Mouse (Mus musculus) megakaryocyte, embryonic 14.5 days (primary cell): ENCODE results near the gene Abca2. TPM values are rescaled to one million over a fixed set of nuclear protein-coding genes. Genes with fewer than 3 reads are reported as not detected.
A peak's percentile ranks its signal among the peaks of the same experiment; 100 is the strongest.

Experiments used
- H3K27me3 ChIP-seq: replicated peaks from 2 replicates; pipeline ENCODE3; 2012; ENCODE audit warnings: inconsistent platforms
- H3K36me3 ChIP-seq: replicated peaks from 2 replicates; pipeline ENCODE3; 2012; ENCODE audit warnings: low read length, inconsistent platforms, mixed read lengths
- H3K4me1 ChIP-seq: 2 replicates; pipeline ENCODE4 v1.6.1; 2012; ENCODE audit warnings: inconsistent platforms
- H3K4me3 ChIP-seq: replicated peaks from 2 replicates; pipeline ENCODE3; 2012; ENCODE audit warnings: moderate library complexity, mild to moderate bottlenecking, inconsistent platforms
- H3K9me3 ChIP-seq: 2 replicates; pipeline ENCODE4 v1.6.1; 2012; ENCODE audit warnings: inconsistent platforms
- FLI1 ChIP-seq: IDR thresholded peaks from 2 replicates; pipeline ENCODE4 v1.6.1; 2012; ENCODE audit warnings: low read length, inconsistent platforms, mixed read lengths
- GATA1 ChIP-seq: IDR thresholded peaks from 3 replicates; pipeline ENCODE4 v1.6.1; 2012; ENCODE audit warnings: mixed read lengths, low read length, inconsistent platforms, borderline replicate concordance
- polyA plus RNA-seq: library from polyadenylated mRNA; stranded (reverse); fragments of >175 nt; gene quantifications from 2 replicates; pipeline ENCODE4 v1.2.3, GENCODE M21; 2012; ENCODE audit warnings: low replicate concordance; ENCODE audit not compliant: insufficient read depth

Abca2 gene
- polyA plus RNA-seq, 1 experiment = 13.1 TPM

DNA sequence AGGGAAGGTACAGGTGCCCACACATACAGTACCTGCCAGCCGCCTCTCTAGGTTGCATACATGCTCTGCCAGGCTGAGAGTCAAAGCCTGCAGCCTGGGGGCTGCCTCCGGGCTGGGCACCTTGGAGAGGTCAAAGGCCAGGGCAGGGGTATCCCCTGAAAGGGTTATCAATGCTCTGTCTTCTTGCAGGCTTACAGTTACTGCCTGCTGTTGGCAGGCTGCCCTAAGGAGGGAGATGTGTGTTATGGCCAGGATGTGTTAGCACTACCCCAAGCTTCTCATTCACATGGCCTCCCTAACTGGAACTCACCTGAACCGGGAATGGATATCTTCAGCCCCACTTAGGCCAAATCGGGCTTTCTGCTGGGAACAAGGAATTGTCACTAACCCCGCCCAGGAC is 31.6 kb downstream of the Abca2 start:
- H3K4me1 ChIP-seq = peaks cover 64% of the 10 kb centered on the region
- TF ChIP-seq GATA1 (no peak), FLI1 (no peak)

DNA sequence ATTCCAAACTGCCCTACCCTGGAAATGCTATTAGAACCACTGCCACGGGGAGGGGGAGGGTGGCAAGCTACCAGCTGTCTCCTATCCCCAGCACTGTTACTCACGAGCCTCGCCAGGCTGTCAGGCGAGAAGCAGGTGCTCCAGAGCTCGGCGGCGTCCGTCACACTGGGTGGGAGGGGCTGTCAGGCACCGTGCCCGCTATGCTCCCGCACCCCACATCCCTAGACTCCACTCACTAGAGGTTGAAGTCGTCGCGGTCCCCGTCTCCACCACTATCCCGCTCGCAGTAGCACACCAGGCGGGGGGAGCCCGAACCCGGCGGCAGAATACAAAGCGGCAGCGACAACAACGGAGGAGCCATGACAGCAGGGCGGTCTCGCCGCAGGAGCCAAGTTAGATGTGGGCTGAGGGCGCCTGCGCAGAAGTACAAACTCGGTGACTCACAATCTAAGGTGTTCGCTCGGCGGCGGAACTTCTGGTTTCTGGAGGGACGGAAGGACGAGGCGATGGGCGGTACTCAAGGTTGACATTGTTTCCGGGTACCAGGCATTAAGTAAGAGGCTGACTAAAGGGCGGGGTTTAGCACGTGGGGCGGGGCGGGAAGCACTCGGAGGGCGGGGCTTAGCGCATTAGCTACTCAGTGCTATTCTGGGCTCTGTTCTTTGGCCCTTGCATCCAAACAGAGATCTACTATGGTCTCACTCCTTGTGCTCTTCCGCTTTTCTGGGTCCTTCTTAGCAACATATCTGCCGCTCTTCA is 32.2 kb downstream of the Abca2 start, which contains the start of gene Paxx:
TSS of gene Paxx (minus strand) at position 544 of the 759 bp plus-strand sequence.
- no peaks in the 10 kb centered on the region for H3K9me3 ChIP-seq
- H3K4me1 ChIP-seq = peaks cover 64% of the 10 kb centered on the region
- peaks cover 3% of the 10 kb centered on the region for H3K27me3 ChIP-seq
- H3K36me3 ChIP-seq = peaks cover 33% of the 10 kb centered on the region
- H3K4me3 ChIP-seq = peak within 1 kb of the TSS; percentile 99
- TF ChIP-seq GATA1 = no peak
- no peak for TF ChIP-seq FLI1

More for the DNA sequence above, 31.6 kb downstream of the Abca2 start:
- Histone ChIP-seq H3K27me3 (peaks cover 3% of the 10 kb centered on the region), H3K4me3 (peak overlapping the region; percentile 99), H3K9me3 (no peaks in the 10 kb centered on the region), H3K36me3 (peaks cover 33% of the 10 kb centered on the region)

DNA sequence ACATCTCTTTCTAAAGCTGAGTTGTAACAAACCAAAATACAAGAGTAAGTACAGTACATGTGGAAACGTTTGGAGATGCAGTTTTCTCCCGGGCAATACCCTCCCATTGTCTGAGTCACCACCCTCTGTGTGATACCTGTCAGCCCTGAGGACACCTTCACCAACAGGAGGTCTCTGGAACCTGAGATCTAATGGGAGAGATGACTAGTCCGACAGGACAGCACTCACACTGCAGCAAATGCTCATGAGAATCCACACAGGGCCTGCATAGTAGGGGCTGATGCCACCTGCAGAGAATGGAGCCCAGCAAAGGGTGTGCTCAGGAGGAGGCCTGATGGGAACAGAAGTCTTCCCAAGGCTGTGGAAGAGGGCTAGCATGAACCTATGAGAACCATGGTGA is 32.9 kb downstream of the Abca2 start:
- H3K4me1 ChIP-seq = peaks cover 64% of the 10 kb centered on the region
- no peak for TF ChIP-seq GATA1
- TF ChIP-seq FLI1 = no peak
- H3K36me3 ChIP-seq = peaks cover 33% of the 10 kb centered on the region
- H3K27me3 ChIP-seq = peaks cover 3% of the 10 kb centered on the region
- H3K9me3 ChIP-seq = no peaks in the 10 kb centered on the region
- H3K4me3 ChIP-seq = peak overlapping the region; percentile 99

DNA sequence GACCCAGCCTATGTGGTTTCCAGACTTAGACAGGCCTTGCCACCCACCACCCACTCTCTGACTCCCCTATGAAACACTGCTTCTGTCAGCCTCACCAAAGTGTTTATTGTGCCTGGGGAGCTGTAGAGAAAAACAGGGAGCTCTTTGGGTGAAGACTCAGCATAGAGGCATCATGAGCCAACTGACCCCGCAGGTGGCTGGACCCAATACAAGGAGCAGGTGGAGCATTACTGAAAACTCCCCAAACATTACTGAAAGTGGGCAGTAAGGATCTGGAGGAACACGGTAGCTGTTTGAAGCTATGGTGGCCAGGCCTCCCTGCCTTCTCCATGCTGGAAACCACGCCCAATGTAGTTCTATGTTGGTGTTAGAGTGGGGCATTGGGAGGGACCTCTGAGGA is 35.1 kb downstream of the Abca2 start:
- Histone ChIP-seq H3K9me3 (no peaks in the 10 kb centered on the region), H3K4me1 (peaks cover 78% of the 10 kb centered on the region), H3K27me3 (peaks cover 5% of the 10 kb centered on the region), H3K4me3 (no peak overlapping the region), H3K36me3 (peaks cover 14% of the 10 kb centered on the region)
- no peak for TF ChIP-seq GATA1
- no peak for TF ChIP-seq FLI1

DNA sequence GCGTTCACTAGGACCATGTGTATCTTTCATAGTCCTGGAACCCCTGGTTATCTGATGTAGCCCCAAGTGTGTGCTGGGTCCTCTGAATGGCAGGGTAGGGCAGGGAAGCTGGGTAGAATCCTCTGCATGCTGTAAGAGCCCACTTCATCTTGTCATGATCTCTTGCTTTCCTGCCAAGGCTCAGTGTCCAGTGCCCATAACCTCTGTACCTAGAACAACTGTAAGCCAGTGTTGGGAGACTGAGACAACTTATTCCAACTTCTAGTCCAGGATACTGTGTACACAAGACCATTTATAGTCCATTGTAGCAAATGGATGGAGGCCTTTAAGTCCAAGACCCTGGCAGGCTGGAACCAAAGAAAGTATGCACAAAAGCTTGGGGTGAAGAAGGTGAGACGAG is 36.8 kb downstream of the Abca2 start:
- Histone ChIP-seq H3K4me3 (peak overlapping the region; percentile 74), H3K9me3 (no peaks in the 10 kb centered on the region), H3K27me3 (peaks cover 21% of the 10 kb centered on the region), H3K4me1 (peaks cover 79% of the 10 kb centered on the region), H3K36me3 (no peaks in the 10 kb centered on the region)
- TF ChIP-seq GATA1 = no peak
- TF ChIP-seq FLI1 = no peak

DNA sequence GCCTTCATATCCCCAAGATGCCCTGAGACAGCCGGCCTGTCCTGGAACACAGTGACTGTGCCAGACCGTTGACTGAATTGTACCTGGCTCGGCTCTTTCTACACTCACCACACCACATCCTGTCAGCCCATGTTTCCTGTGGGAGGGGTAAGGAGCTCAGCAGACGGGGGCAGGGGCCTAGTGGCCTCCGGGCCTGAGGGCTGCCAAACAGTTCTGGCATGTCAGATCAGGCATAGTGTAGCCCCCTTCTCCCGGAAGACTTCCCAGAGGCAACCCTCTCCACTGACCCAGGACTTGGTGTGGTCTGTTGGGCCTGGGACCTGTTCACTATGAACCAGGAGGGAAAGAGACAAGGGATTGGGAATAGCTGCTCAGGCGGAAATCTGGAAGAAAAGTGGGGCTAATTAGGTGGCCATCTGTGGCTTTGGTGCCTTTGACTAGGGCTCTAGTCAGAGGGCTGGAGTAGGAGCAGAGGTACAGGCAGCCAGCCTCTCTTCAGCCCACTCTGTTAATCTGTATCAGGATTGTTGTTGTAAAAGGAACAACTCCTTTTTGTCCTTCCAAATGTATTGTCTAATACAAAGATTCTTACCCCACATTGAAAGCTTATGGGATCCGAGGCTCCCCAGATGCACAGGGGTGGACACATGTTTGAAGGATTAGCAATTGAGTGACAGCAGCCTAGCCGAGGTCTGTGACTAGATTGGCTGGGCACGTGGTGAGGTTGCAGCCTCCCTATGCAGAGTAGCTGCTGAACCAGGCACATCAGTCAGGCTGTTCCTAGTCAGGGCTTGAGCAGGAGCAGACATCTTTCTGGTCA is 37.5 kb downstream of the Abca2 start:
- peaks cover 25% of the 10 kb centered on the region for H3K27me3 ChIP-seq
- H3K4me1 ChIP-seq = peaks cover 78% of the 10 kb centered on the region
- H3K36me3 ChIP-seq = no peaks in the 10 kb centered on the region
- TF ChIP-seq FLI1 (no peak), GATA1 (no peak)
- H3K4me3 ChIP-seq = peak overlapping the region; percentile 74
- H3K9me3 ChIP-seq = no peaks in the 10 kb centered on the region

DNA sequence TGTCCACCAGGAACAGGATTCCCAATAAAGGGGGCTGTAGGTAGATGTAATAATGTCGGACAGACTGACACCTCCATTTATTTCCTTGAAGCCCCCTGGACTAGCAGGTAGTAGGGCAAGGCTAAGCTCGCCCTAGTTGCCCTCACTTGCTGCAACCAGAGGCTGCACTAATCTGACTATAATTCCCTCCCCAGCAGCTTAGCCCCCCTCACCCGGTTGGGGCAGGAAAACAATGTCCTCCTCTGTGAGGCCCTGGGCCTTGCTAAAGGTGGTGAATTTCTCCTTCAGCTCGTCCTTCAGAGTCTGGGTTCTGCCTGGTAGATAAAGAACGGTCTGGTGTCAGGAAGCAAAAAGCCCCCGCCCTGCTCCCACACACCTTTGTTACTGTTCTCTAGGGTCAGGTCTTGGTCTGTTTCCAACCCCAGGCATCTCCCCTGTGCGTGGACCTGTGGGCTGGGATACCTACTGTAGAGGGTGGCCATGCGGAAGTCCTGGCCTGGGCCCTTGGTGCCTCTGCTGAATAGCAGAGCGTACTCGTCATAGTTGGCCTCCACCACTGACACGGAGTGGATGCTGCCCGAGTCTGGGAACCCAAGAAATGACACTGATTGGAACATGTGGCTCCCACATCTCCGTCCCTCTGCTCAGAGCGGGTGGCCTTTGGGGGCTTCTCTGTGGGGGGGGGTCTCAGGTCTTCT is 39.3 kb downstream of the Abca2 start:
- Histone ChIP-seq H3K9me3 (no peaks in the 10 kb centered on the region), H3K27me3 (peaks cover 39% of the 10 kb centered on the region), H3K36me3 (no peaks in the 10 kb centered on the region), H3K4me3 (no peak overlapping the region), H3K4me1 (peaks cover 73% of the 10 kb centered on the region)
- TF ChIP-seq FLI1 (no peak), GATA1 (no peak)

DNA sequence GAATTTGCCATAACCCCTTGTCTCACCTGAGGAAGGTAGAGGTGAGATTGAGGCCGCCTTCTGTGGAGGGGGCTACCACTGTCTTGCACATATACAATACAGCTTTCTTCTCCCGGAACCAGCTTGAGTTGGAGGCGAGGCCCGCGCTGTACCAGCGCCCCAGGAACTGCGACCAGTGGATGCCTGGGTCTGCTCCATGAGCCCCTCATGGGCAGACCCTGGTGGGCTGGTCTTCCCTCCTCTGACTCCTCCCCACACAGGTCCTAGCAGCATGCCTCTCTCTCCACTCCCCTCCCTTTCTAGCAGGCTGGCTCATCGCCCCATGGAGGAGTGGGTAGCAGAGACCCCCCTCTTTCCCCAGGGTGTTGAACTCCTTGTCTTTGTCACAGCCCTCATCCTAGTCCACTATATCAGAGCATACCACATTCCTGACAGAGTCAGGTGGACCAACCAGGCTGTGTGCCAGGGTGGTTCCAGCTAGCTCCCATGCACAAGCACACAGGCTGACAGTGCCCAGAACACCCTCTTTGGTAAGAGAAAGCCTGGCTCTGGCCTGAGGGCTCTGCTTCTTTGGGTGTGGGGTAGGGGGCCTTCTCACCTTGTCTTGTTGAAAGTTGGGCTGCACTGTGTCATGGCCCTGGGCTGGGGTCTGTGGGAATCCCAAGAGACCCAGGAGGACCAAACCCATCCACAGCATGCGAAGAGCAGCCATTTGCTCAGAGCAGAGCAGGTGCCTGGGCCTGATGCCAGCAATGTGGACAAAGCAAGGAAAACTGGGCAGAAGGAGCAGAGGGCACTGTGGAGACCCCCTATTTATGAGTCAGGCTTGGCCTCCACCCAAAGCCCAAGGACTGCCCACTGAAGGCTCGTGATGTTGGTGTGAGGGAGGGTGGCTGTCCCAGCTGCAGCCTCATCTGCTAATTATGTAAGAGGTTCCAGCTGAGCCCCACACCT is 40.7 kb downstream of the Abca2 start:
- TF ChIP-seq FLI1 (no peak), GATA1 (no peak)
- Histone ChIP-seq H3K4me3 (no peak overlapping the region), H3K36me3 (no peaks in the 10 kb centered on the region), H3K4me1 (peaks cover 81% of the 10 kb centered on the region), H3K9me3 (no peaks in the 10 kb centered on the region), H3K27me3 (peaks cover 41% of the 10 kb centered on the region)

DNA sequence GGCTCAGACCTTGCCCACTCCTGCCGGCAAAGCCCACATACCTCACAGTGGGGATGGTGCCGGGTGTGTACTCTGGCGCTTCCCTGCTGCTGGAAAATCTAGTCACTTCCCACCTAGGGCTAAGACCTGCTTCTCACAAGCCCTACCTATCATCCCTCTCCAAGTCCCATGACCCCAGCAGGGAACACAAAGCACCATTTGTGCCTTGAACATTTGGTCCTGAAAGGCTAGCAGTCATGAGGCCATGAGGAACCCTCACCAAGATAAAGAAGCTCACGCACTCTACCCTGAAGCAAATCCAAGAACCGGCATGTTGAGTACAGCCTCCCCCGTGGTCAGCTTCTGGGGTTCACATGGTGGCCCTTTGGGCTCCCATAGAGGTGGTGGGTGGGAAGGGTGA is 41.5 kb downstream of the Abca2 start, which contains the start of gene Ptgds:
TSS of gene Ptgds (minus strand) at position 78 of the 400 bp plus-strand sequence.
- Histone ChIP-seq H3K4me1 (peaks cover 78% of the 10 kb centered on the region), H3K9me3 (no peaks in the 10 kb centered on the region), H3K4me3 (no peak within 1 kb of the TSS), H3K36me3 (no peaks in the 10 kb centered on the region), H3K27me3 (peaks cover 45% of the 10 kb centered on the region)
- no peak for TF ChIP-seq FLI1
- TF ChIP-seq GATA1 = no peak
